Mouse (Mus musculus) embryonic facial prominence, embryonic 10.5 days (tissue): ENCODE results near the gene Mrps23. TPM values are rescaled to one million over a fixed set of nuclear protein-coding genes. Genes with fewer than 3 reads are reported as not detected.
"Not testable (repeated sequence)": the region's sequence is repeated elsewhere in the genome, so short reads cannot be mapped to it uniquely, and the experiment has no call there.

Experiments used
- DNase-seq: peaks from one replicate; pipeline ENCODE4 v3.0.0-alpha.2; 2017; ENCODE audit warnings: low spot score
- H3K27ac ChIP-seq: fragments of 300-500 bp; sonication (generic); replicated peaks from 2 replicates; pipeline ENCODE4 v1.5.1; 2016; ENCODE audit warnings: mild to moderate bottlenecking
- H3K27me3 ChIP-seq: fragments of 300-500 bp; sonication (generic); replicated peaks from 2 replicates; pipeline ENCODE4 v1.6.1; 2016; ENCODE audit warnings: low read depth, mild to moderate bottlenecking; ENCODE audit not compliant: poor library complexity, severe bottlenecking
- H3K36me3 ChIP-seq: fragments of 300-500 bp; sonication (generic); replicated peaks from 2 replicates; pipeline ENCODE4 v1.6.1; 2016; ENCODE audit warnings: mild to moderate bottlenecking, moderate library complexity
- H3K4me1 ChIP-seq: fragments of 300-500 bp; sonication (generic); 2 replicates; pipeline ENCODE4 v1.6.1; 2016
- H3K4me3 ChIP-seq: fragments of 300-500 bp; sonication (generic); 2 replicates; pipeline ENCODE4 v1.5.1; 2016; ENCODE audit warnings: mild to moderate bottlenecking, moderate library complexity
- H3K9me3 ChIP-seq: fragments of 300-500 bp; sonication (generic); 2 replicates; pipeline ENCODE4 v1.6.1; 2016; ENCODE audit warnings: mild to moderate bottlenecking
- WGBS: fragments of 180-500 bp; shearing (Covaris S2); methylation state at CpG from one replicate; pipeline ENCODE4 v1.1.7; 2016; 5-methylcytosine and 5-hydroxymethylcytosine counted together
- polyA plus RNA-seq: library from polyadenylated mRNA; unstranded; fragments of >200 nt; fragmentation: Nextera tagmentation; extraction: Ambion mirVana; gene quantifications from 2 replicates; pipeline ENCODE4 v1.2.1, GENCODE M21; 2016

The Mrps23 gene
- polyA plus RNA-seq, 1 experiment from 2014 or later: 60.4 TPM

DNA sequence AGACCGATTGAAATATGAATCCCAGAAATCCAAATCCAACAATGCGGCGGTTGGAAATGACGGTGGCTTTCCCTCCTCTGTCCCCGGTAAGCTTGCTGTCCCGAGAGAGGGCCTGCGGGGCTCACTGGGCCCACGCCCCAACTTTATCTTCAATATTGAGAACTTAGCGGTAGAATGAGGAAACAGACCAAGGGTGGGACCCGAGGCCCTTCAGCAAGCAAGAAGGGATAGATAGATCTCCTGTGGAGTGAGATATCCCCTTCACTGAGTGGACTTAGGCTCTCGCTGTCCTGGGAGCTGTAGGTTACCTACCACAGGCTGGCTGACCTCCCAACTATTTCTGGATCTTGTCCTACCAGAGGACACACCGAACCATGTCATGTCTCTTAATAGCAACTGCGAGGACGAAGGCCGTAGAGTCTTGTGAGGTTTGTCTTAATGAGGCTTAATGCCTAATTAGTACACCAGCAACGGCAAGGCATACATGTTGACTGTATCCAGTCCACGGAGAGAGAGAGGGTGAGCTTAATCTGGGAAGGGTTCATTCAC, 19.5 kb upstream of the Mrps23 start:
- Histone ChIP-seq H3K36me3 (peaks cover 31% of the 10 kb centered on the region), H3K27ac (no peak overlapping the region), H3K4me3 (no peak overlapping the region), H3K9me3 (no peaks in the 10 kb centered on the region), H3K27me3 (peaks cover 14% of the 10 kb centered on the region), H3K4me1 (peaks cover 71% of the 10 kb centered on the region)
- DNase-seq: no peak
- 88% methylated on average over 17 of the region's 17 CpGs for WGBS

DNA sequence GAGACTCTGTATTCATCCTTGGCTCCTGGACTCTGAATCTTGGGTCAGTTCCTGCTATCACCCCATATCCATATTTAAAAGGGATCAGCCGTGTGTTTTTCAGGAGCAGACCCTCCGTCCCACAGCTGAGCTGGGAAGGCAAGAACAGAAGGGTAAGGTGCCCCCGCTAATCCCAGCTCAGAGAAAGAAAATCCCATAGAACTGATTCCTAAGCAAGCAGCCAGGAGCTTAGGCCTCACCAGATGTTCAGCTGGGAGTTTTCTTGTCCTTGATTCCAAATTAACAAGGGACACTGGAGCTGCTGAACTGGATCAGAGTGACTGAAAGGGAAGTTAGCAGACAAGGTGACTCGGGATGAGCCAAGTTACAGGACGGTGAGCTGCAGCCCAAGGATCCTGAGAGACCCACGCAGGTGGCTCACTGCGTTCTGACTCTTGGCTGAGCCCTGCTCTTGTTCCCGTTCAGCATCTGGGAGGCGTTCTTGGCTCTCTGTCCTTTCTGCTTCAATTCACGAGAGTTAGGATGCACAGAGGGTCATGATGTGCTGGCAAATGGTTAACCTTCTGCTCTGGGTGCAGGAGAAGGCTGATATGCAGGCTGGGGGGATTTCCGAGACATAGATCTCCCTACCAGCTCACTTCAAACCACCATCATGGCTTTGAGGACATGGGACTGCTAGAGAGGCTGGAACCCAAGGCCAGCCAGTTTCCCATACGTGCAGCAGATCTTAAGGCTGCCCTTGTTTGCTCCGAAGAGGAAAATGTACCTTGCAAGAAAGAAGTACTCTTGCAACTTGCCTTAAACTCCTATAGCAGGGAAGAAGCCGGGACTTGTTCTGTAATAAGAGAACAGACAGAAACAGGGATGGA, 17.9 kb upstream of the Mrps23 start:
- peaks cover 58% of the 10 kb centered on the region for H3K4me1 ChIP-seq
- WGBS: 78% methylated on average over 14 of the region's 14 CpGs
- no peaks in the 10 kb centered on the region for H3K9me3 ChIP-seq
- H3K36me3 ChIP-seq: peaks cover 37% of the 10 kb centered on the region
- peak overlapping the region; percentile 79 for H3K27ac ChIP-seq
- peaks cover 28% of the 10 kb centered on the region for H3K27me3 ChIP-seq
- peak overlapping the region; percentile 44; the same call in 1 of the 2 replicates for H3K4me3 ChIP-seq
- DNase-seq: no peak

DNA sequence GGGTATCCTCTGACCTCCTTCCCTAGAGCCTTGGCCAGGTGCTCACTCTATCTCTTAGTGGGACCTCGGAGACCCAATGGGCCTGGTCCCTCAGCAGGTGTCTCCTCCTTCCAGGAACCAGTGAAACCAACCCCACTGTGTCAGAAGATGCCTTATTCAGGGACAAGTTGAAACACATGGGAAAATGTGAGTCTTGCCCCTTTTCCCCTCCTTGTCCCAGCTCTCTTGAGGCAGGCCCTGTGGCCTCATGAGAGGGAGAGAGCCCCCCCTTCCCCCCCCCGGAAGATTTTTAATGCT, 17.3 kb upstream of the Mrps23 start:
- H3K27ac ChIP-seq: peak overlapping the region; percentile 79
- peaks cover 37% of the 10 kb centered on the region for H3K36me3 ChIP-seq
- H3K9me3 ChIP-seq: no peaks in the 10 kb centered on the region
- 43% methylated on average over 2 of the region's 2 CpGs for WGBS
- peak overlapping the region; percentile 44; the same call in 1 of the 2 replicates for H3K4me3 ChIP-seq
- H3K27me3 ChIP-seq: peaks cover 34% of the 10 kb centered on the region
- H3K4me1 ChIP-seq: peaks cover 52% of the 10 kb centered on the region
- no peak for DNase-seq

DNA sequence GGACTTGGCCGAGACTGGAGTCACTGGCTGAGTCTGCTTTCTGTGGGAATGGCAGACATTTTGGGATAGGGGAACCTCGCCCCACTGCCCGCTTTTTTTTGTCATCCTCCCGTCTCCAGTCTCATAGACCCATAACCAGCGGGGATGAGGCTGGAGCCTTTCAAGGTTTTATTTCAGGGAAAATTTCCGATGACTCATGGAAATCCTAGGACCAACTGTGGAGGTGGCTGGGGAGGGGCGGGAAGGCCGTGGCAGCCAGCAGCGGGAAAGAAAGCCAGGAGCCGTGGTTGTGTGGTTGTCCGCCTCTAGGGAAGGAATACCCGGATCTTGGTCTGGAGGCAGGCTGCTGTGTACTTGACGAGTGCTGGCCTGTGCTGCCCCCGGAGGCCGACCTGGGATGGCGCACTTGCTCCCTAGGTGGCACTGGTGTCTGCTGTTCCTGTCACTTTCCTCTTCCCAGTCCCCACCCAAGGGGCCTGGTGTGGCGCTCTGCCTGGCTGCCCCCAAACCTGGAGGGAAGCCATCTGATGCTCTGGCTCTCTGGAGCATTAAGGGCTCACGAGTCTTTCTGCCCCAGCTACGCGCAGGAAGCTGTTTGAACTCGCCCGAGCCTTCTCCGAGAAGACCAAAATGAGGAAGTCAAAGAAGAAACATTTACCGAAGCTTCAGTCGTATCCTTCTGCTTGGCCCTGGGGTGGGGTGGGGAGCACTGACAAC, 16.6 kb upstream of the Mrps23 start:
- H3K27ac ChIP-seq: peak overlapping the region; percentile 79
- peaks cover 50% of the 10 kb centered on the region for H3K4me1 ChIP-seq
- H3K9me3 ChIP-seq: no peaks in the 10 kb centered on the region
- peaks cover 33% of the 10 kb centered on the region for H3K36me3 ChIP-seq
- WGBS: 11% methylated on average over 25 of the region's 25 CpGs
- peaks cover 41% of the 10 kb centered on the region for H3K27me3 ChIP-seq
- H3K4me3 ChIP-seq: peak overlapping the region; percentile 44
- peak; percentile 90 for DNase-seq

DNA sequence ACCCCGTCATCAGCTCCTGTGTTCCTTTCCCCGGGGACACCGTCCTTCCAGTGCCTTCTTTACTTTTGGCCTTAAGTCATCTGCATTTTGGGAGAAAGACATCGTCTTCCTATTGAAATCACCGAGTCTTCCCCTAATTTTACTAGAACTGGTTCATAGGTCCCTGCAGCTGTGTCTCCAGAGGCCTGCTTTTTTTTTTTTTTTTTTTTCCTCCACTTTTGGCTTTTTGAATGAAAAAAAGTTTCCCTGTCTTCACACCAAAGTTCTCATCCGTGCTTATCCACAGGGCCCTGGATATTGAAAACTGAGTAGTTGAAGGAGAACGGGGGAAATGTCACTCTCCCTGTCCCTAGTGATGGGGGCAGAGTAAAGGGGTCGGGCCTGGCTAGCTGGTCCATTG, 16.0 kb upstream of the Mrps23 start:
- peaks cover 47% of the 10 kb centered on the region for H3K27me3 ChIP-seq
- peak overlapping the region; percentile 44 for H3K4me3 ChIP-seq
- no peak for DNase-seq
- 48% methylated on average over 8 of the region's 8 CpGs for WGBS
- H3K9me3 ChIP-seq: no peaks in the 10 kb centered on the region
- peaks cover 27% of the 10 kb centered on the region for H3K36me3 ChIP-seq
- H3K4me1 ChIP-seq: peaks cover 51% of the 10 kb centered on the region
- H3K27ac ChIP-seq: peak overlapping the region; percentile 79

DNA sequence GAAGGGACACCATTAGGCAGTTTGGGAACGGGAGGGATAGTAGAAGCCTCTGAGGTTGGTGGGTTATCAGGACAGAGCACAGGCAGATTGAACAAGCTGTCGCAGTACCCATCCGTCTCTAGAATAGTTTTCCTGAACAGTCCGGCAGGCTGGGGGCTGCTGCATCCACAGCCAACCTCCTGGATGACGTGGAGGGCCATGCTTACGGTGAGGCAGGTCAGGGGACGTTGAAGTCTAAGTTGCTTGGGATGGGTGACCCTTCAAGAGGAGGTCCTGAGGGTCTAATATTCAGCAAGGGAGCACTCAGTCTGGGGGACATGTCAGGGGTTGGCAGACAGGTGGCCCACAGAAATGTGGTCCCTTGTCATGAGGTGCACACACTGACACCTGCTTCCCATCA, 15.6 kb upstream of the Mrps23 start:
- Histone ChIP-seq H3K27me3 (peaks cover 52% of the 10 kb centered on the region), H3K9me3 (no peaks in the 10 kb centered on the region), H3K27ac (no peak overlapping the region), H3K4me3 (no peak overlapping the region), H3K36me3 (peaks cover 22% of the 10 kb centered on the region), H3K4me1 (peaks cover 51% of the 10 kb centered on the region)
- WGBS: 88% methylated on average over 7 of the region's 7 CpGs
- no peak for DNase-seq

DNA sequence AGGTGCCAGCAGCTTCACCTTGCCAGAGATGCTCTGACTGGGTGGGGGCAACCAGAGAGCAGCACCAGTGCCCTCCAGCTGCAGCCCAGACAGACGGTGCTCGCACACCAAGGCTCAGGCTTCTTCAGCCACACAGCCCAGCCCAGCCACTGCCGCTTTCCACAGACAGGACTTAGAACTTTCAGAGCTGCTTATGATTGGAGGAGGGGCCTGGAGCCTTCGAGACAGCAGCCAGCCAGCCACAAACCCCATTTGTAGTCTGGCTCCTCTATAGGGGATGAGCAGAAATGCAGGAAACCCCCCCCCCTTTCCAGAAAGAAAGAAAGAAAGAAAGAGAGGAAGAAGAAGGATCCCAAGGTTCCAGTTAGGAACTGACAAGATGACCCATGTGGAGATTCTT, 11.6 kb upstream of the Mrps23 start:
- WGBS: 11% methylated on average over 4 of the region's 4 CpGs
- peak overlapping the region; percentile 17; the same call in 1 of the 2 replicates for H3K4me3 ChIP-seq
- no peaks in the 10 kb centered on the region for H3K9me3 ChIP-seq
- 0 out of 2 replicates have a peak overlapping the region, but pooled peaks have one; percentile 15 for H3K27ac ChIP-seq
- peaks cover 6% of the 10 kb centered on the region; the same call in 1 of the 2 replicates for H3K36me3 ChIP-seq
- H3K27me3 ChIP-seq: peaks cover 76% of the 10 kb centered on the region
- H3K4me1 ChIP-seq: peaks cover 41% of the 10 kb centered on the region
- DNase-seq: peak; percentile 60

DNA sequence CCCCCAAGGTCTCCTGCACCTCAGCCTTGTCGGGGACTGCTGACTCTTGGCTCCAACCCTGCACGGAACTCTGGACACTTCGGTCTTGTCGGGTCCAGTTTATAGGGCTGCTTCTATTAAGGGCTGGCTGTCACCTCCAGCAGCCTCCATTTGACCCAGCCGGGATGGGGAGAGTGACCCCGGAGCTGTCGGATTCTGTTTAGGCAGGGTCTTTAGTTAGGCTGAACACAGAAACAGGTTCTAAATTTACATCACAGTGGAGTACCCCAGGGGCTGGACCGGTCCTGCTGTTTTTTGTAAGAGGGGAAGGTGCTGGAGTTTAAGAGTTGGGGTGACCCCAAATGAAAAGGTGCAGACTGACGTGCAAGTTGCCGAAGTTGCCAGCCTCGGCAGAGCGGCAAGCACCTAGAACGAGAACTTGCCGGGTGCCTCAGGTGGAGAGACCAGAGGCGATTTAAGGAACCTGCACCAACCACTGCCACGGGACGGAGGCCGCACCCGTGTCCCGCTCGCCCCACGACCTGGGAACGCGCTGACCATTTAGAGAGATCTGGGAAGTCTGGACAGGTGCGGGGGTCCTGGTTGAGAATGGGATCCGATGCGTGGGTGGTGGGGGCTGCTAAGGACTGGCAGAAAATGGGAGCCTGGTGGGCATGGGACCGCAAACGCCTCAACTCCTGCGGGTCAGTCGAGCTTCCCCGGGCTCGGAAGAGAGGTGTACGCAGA, 10.9 kb upstream of the Mrps23 start:
- WGBS: 4% methylated on average over 34 of the region's 34 CpGs
- Histone ChIP-seq H3K27me3 (peaks cover 76% of the 10 kb centered on the region), H3K36me3 (peaks cover 6% of the 10 kb centered on the region; the same call in 1 of the 2 replicates), H3K4me3 (peak overlapping the region; percentile 42), H3K9me3 (no peaks in the 10 kb centered on the region), H3K27ac (no peak overlapping the region; the same call in 1 of the 2 replicates), H3K4me1 (peaks cover 38% of the 10 kb centered on the region)
- no peak for DNase-seq

DNA sequence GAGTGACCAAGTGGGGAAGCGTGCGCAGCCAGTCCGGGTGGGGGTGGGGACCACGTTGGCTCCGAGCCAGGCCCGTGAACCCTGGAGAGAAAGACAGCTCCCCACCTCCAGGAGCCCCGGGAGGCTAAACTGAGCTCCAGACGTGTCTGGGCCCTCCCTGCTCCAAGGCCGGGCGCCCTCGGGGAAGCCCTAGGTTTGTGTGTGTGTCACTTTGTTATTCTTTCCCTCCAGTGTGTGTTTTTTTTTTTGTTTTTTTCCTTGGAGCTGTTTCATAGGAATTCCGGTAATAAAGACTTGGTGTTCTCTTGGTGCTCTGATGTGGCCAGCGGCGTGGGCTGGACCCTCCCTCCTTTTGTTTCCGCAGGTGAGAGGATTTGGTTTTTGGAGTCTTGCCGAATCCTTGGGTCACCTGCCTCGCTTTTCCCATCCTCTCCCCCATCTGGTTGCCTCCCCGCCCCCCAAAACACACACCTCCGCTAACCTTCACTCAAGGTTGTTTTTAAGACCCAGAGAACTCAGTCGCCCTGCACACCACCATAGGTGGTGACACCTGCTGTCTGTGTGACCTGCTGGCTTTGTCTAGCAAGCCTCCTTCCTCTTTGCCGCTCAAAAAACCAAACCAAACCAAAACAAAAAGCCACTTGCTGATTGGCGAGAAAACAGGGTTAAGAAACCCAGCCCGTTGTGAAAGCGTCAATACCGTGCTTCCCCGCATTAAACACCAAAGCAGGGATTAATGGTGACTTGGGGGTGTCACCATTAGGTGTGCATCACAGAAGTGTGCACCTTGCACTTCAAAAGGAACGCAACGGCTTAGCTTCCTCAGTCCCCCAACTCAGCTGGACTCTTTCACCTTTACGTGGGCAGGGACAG, 10.1 kb upstream of the Mrps23 start:
- Histone ChIP-seq H3K9me3 (no peaks in the 10 kb centered on the region), H3K27ac (no peak overlapping the region; the same call in 1 of the 2 replicates), H3K4me3 (peak overlapping the region; percentile 42), H3K27me3 (peaks cover 70% of the 10 kb centered on the region), H3K4me1 (peaks cover 44% of the 10 kb centered on the region), H3K36me3 (peaks cover 6% of the 10 kb centered on the region; the same call in 1 of the 2 replicates)
- DNase-seq: peak; percentile 55
- 3% methylated on average over 29 of the region's 29 CpGs for WGBS

DNA sequence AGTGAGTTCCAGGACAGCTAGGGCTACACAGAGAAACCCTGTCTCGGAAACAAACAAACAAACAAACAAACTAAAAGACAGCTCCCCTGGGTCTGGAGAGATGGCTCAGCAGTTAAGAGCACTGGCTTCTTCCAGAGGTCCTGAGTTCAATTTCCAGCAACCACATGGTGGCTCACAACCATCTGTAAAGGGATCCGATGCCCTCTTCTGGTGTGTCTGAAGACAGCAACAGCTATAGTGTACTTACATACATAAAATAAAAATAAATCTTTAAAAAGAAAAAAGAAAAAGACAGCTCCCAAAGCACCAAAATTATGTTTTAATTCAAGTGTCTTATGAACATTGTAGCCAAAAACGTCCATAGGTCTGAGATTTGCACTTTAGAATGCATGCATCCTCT, 8.5 kb upstream of the Mrps23 start:
- H3K9me3 ChIP-seq, H3K36me3 ChIP-seq, H3K27ac ChIP-seq, H3K4me3 ChIP-seq, DNase-seq: not testable (repeated sequence)
- 79% methylated on average over 3 of the region's 3 CpGs for WGBS
- peaks cover 39% of the 10 kb centered on the region for H3K4me1 ChIP-seq
- H3K27me3 ChIP-seq: peaks cover 69% of the 10 kb centered on the region

DNA sequence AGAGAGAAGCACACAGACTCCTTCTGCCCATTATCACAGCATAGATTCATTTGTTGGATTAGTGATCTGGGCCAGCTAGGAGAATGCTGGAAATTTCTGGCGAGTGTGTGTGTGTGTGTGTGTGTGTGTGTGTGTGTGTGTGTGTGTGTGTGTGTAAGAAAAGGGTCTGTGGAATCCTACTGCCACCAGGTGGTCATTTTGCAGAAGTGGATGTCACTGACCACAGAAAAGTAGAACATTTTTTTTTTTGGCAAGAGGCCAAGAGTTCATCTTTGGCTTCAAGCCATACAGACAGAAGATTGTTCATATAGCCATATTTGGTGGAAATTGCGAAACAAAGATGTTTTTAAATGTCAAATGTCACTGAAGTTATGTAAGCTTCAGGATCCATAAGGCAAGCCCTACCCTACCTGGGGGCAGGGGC, 7.0 kb upstream of the Mrps23 start:
- peaks cover 55% of the 10 kb centered on the region for H3K27me3 ChIP-seq
- DNase-seq: peak; percentile 72
- 8% methylated on average over 2 of the region's 2 CpGs for WGBS

More for the DNA sequence above, 7.0 kb upstream of the Mrps23 start:
- Histone ChIP-seq H3K36me3 (no peaks in the 10 kb centered on the region), H3K4me1 (peaks cover 44% of the 10 kb centered on the region), H3K4me3 (no peak overlapping the region), H3K9me3 (no peaks in the 10 kb centered on the region), H3K27ac (no peak overlapping the region)
